Mouse (Mus musculus) right cerebral cortex, postnatal 25 days (tissue): ENCODE measurements around the gene Vmn2r100.

ENCODE experiments used
- DNase-seq: peaks from one replicate; pipeline ENCODE4 v3.0.0; 2022

Vmn2r100 gene

DNA sequence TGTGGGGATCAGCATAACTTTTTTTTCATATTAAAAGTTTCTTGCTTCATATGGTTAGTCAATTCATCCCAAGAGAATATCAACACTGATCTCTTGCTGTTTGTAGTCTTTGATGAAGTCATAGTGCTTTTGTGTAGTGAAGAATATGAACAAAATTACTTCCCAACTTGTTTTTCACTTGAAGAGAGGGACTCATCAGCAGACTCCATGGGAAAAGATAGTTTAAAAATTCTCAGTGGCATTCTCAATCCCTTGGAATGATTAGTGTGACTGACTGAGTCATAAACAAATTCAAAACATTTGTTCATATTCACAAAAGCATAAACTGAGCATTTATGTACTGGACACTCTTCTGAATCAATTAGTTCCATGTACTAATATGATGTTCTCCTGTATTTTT, at the start of gene Vmn2r100:
Gene Vmn2r100, plus strand, starts transcription at position 301 of the 400 bp plus-strand sequence.
- no peak for DNase-seq

DNA sequence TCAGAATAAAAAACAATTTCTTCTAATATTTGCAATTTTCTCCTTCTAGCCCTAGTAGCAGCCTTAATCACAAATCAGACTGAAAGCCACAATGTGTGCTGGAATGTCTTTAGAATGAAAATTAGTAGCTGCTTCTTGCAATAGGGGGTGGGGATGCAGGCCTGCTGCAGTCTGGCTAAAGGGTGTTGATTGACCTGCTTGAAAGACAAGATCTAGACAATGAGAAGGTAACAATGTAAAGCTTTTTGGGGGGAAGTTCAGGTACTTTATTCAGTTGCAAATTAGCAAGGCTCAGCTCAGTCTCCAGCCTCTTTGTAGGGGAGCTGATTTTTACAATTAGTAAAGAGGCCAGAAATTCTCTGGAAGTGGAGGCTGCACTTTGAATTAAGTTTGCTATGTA, 21.7 kb upstream of the Vmn2r100 start:
- no peak for DNase-seq

DNA sequence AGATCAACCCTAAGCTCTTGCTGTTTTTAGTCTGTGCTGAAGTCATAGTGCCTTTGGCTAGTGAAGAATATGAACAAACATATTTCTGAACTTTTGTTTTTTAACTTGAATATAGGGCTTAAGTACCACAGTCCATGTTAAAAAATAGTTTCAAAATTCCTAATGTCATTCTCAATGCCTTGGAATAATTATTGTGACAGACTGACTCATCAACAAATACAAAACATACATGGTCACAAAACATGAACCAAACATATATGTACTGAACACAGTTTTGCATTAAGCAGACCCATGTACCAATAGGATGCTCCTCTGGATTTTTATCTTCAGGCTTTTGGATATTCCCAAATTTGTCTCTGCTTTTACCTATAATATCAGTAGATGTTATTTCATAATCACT, 72.4 kb downstream of the Vmn2r100 start, which contains the start of gene Vmn2r101:
Gene Vmn2r101, plus strand, starts transcription at position 301 of the 400 bp plus-strand sequence.
- no peak for DNase-seq
